Mouse (Mus musculus): ENCODE results near the gene Evl. TPM values are rescaled to one million over a fixed set of nuclear protein-coding genes. Genes with fewer than 3 reads are reported as not detected.
"Not testable (repeated sequence)": the region's sequence is repeated elsewhere in the genome, so short reads cannot be mapped to it uniquely, and the experiment has no call there.

The Evl gene
- 58.7 and 80.6 TPM in 2 replicates for polyA plus RNA-seq (2011; ENCODE audit: insufficient read length, low read depth, missing spikeins)

GRCm38 (mm10) chr12:108554120-108554841, at the start of gene Evl:
TSS of gene Evl (plus strand) at chr12:108554720.
- TF ChIP-seq CTCF (IDR thresholded peaks at IDR 0.05; ENCODE audit: borderline replicate concordance, insufficient read depth, low read length) (no peak), POLR2A (IDR thresholded peaks at IDR 0.05; ENCODE audit: low read depth, low read length) (peak; percentile 78)
- Histone ChIP-seq H3K4me1 (ENCODE audit: control insufficient read depth, insufficient read depth, low read length) (peaks cover 4% of the 10 kb centered on the region), H3K4me3 (ENCODE audit: insufficient read depth, low read length) (peak within 1 kb of the TSS; percentile 69), H3K27ac (ENCODE audit: insufficient read depth, low read length) (no peak within 1 kb of the TSS)

DNA sequence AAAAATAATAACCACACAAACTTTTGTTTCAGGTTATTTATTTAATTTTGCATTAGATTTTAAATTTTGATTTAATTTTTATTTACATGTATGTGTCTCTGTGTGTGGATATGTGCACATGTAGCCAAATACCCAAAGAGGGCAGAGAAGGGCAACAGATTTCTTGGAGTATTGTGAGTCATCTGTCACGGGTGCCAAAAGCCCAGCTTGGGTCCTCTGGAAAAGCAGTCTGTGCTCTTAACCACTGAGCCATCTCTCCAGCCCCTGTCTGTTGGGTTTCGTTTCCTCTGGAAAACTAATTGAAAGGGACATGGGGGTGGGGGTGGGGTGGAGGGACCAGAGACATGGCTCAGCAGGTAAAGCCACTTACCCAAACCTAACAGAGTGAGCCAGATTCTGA, 48.7 kb upstream of the Evl start:
- Histone ChIP-seq H3K27ac (ENCODE audit: insufficient read depth, low read length) (no peak overlapping the region), H3K4me3 (ENCODE audit: insufficient read depth, low read length) (no peak overlapping the region), H3K4me1 (ENCODE audit: control insufficient read depth, insufficient read depth, low read length) (no peaks in the 10 kb centered on the region)
- TF ChIP-seq POLR2A (IDR thresholded peaks at IDR 0.05; ENCODE audit: low read depth, low read length) (no peak), CTCF (IDR thresholded peaks at IDR 0.05; ENCODE audit: borderline replicate concordance, insufficient read depth, low read length) (no peak)

DNA sequence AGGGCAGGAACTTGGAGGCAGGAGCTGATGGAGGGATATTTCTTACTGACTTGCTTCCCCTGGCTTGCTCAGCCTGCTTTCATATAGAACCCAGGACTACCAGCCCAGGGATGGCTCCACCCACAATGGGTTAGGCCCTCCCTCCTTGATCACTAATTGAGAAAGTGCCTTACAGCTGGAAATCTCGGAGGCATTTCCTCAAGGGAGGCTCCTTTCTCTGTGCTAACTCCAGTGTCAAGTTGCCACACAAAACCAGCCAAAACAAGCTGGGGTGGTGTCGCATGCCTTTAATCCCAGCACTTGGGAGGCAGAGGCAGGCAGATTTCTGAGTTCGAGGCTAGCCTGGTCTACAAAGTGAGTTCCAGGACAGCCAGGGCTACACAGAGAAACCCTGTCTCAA, 47.5 kb upstream of the Evl start:
- H3K27ac ChIP-seq (ENCODE audit: insufficient read depth, low read length); H3K4me1 ChIP-seq (ENCODE audit: control insufficient read depth, insufficient read depth, low read length); H3K4me3 ChIP-seq (ENCODE audit: insufficient read depth, low read length): not testable (repeated sequence)

GRCm38 (mm10) chr12:108510571-108510970, 43.9 kb upstream of the Evl start:
- TF ChIP-seq POLR2A (IDR thresholded peaks at IDR 0.05; ENCODE audit: low read depth, low read length) (no peak), CTCF (IDR thresholded peaks at IDR 0.05; ENCODE audit: borderline replicate concordance, insufficient read depth, low read length) (no peak)
- H3K4me3 ChIP-seq (ENCODE audit: insufficient read depth, low read length), result no peak overlapping the region
- no peak overlapping the region for H3K27ac ChIP-seq (ENCODE audit: insufficient read depth, low read length)
- H3K4me1 ChIP-seq (ENCODE audit: control insufficient read depth, insufficient read depth, low read length), result no peaks in the 10 kb centered on the region

DNA sequence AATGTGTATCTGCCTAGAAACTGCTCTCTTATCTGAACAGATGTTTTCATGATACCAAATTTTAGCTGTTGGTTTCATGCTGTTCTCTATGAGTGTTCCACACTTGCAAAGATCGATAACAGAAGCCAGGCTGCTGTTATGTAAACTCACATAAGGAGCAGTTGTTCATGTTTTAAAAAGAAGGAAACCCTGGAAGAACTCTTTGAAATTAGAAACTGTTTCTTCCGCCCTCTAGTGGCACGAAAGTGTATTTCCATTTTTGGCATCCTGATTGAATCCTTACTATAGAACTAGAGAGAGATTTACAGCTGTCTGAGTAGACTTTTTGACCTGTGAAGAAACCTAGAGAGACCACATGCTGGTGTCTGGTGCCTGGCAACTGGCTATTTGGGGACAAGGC, 43.5 kb upstream of the Evl start:
- TF ChIP-seq POLR2A (IDR thresholded peaks at IDR 0.05; ENCODE audit: low read depth, low read length), result no peak
- no peak for TF ChIP-seq CTCF (IDR thresholded peaks at IDR 0.05; ENCODE audit: borderline replicate concordance, insufficient read depth, low read length)

GRCm38 (mm10) chr12:108515464-108515863, 39.1 kb upstream of the Evl start:
- TF ChIP-seq CTCF (IDR thresholded peaks at IDR 0.05; ENCODE audit: borderline replicate concordance, insufficient read depth, low read length) (no peak), POLR2A (IDR thresholded peaks at IDR 0.05; ENCODE audit: low read depth, low read length) (no peak)
- Histone ChIP-seq H3K4me1 (ENCODE audit: control insufficient read depth, insufficient read depth, low read length) (no peaks in the 10 kb centered on the region), H3K27ac (ENCODE audit: insufficient read depth, low read length) (no peak overlapping the region), H3K4me3 (ENCODE audit: insufficient read depth, low read length) (no peak overlapping the region)

More for the DNA sequence above, 43.5 kb upstream of the Evl start:
- Histone ChIP-seq H3K4me1 (ENCODE audit: control insufficient read depth, insufficient read depth, low read length) (no peaks in the 10 kb centered on the region), H3K27ac (ENCODE audit: insufficient read depth, low read length) (no peak overlapping the region), H3K4me3 (ENCODE audit: insufficient read depth, low read length) (no peak overlapping the region)

GRCm38 (mm10) chr12:108519374-108519773, 35.1 kb upstream of the Evl start:
- no peak for TF ChIP-seq POLR2A (IDR thresholded peaks at IDR 0.05; ENCODE audit: low read depth, low read length)
- TF ChIP-seq CTCF (IDR thresholded peaks at IDR 0.05; ENCODE audit: borderline replicate concordance, insufficient read depth, low read length), result no peak
- no peak overlapping the region for H3K4me3 ChIP-seq (ENCODE audit: insufficient read depth, low read length)
- no peak overlapping the region for H3K27ac ChIP-seq (ENCODE audit: insufficient read depth, low read length)
- no peaks in the 10 kb centered on the region for H3K4me1 ChIP-seq (ENCODE audit: control insufficient read depth, insufficient read depth, low read length)

GRCm38 (mm10) chr12:108529214-108529613, 25.3 kb upstream of the Evl start:
- Histone ChIP-seq H3K4me3 (ENCODE audit: insufficient read depth, low read length) (no peak overlapping the region), H3K27ac (ENCODE audit: insufficient read depth, low read length) (no peak overlapping the region)
- TF ChIP-seq CTCF (IDR thresholded peaks at IDR 0.05; ENCODE audit: borderline replicate concordance, insufficient read depth, low read length), result peak; percentile 60; the same call in 1 of the 2 replicates
- TF ChIP-seq POLR2A (IDR thresholded peaks at IDR 0.05; ENCODE audit: low read depth, low read length), result no peak

GRCm38 (mm10) chr12:108534484-108534883, 20.0 kb upstream of the Evl start:
- H3K27ac ChIP-seq (ENCODE audit: insufficient read depth, low read length), result no peak overlapping the region
- no peaks in the 10 kb centered on the region for H3K4me1 ChIP-seq (ENCODE audit: control insufficient read depth, insufficient read depth, low read length)
- H3K4me3 ChIP-seq (ENCODE audit: insufficient read depth, low read length), result no peak overlapping the region
- no peak for TF ChIP-seq POLR2A (IDR thresholded peaks at IDR 0.05; ENCODE audit: low read depth, low read length)

More at GRCm38 (mm10) chr12:108529214-108529613, 25.3 kb upstream of the Evl start:
- no peaks in the 10 kb centered on the region for H3K4me1 ChIP-seq (ENCODE audit: control insufficient read depth, insufficient read depth, low read length)

- no peak overlapping the region for H3K27ac ChIP-seq (ENCODE audit: insufficient read depth, low read length)
- no peak overlapping the region for H3K4me3 ChIP-seq (ENCODE audit: insufficient read depth, low read length)
- H3K4me1 ChIP-seq (ENCODE audit: control insufficient read depth, insufficient read depth, low read length), result no peaks in the 10 kb centered on the region
- TF ChIP-seq POLR2A (IDR thresholded peaks at IDR 0.05; ENCODE audit: low read depth, low read length) (no peak), CTCF (IDR thresholded peaks at IDR 0.05; ENCODE audit: borderline replicate concordance, insufficient read depth, low read length) (0 out of 2 replicates have a peak, but pooled peaks have one; percentile 24)
These were observed 18.1 kb upstream of the Evl start for GRCm38 (mm10) chr12:108536461-108536860.
